In the genomic region with DNA sequence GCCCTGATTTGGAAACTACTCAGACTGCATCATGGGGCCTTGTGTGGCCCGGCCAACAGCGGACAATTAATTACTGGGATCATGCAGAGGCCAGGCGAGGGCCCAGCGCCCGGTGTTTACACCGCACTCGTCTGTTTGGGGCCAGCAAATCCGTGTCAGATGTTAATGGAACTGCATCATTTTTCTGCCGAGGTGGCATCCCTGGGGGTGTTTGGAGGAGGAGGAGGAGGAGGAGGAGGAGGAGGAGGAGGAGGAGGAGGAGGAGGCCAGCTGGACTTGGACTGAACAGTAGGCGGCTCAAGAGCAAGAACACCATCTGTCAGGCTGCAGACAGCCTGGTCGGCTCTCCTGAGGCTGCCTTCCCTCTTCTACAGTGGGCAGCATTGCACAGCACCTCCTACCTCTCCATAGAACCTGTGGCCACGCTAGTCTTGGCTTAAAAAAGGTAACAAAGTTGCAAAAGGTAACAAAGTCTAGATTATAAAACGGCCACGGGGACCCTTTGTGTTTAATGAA, we compare ENCODE assay signal across 9 mouse cellular contexts.
DNase-seq lines count a peak whose midpoint lies in the region; ATAC-seq lines count a peak whose summit lies in the region.
"Had no signal": no experiment of that assay in that cellular context is flagged by ENCODE, and none has a peak within 500 bp of the region (broad histone marks: within the 10 kb centered on the region; RNA-seq: fewer than 3 reads in every experiment).

No protein-coding gene starts in this region.

- no peak overlapping the region for H3K9ac ChIP-seq in heart, embryonic 12.5 days
- H3K9ac ChIP-seq in liver, embryonic 11.5 days (ENCODE audit: low read depth, low read length) = no peak overlapping the region
- H3K9ac ChIP-seq: liver, embryonic 14.5 days had no signal

- H3K36me3 ChIP-seq in heart, embryonic 12.5 days = peaks cover 19% of the 10 kb centered on the region
- no peaks in the 10 kb centered on the region for H3K36me3 ChIP-seq in liver, embryonic 11.5 days (ENCODE audit: control insufficient read depth, insufficient read depth, low read length)

- peaks cover 19% of the 10 kb centered on the region for H3K4me1 ChIP-seq in heart, embryonic 12.5 days (replicated peaks)
- H3K4me1 ChIP-seq in liver, embryonic 11.5 days (replicated peaks; ENCODE audit: control insufficient read depth, insufficient read depth, low read length) = peaks cover 9% of the 10 kb centered on the region; the same call in 1 of the 2 replicates

- H3K9me3 ChIP-seq in heart, embryonic 12.5 days (replicated peaks) = no peaks in the 10 kb centered on the region
- no peaks in the 10 kb centered on the region for H3K9me3 ChIP-seq in liver, embryonic 11.5 days (ENCODE audit: control insufficient read depth, low read length)

- no peak overlapping the region for H3K4me2 ChIP-seq in heart, embryonic 12.5 days
- H3K4me2 ChIP-seq in liver, embryonic 11.5 days = no peak overlapping the region

- no peak overlapping the region for H3K4me3 ChIP-seq in heart, embryonic 12.5 days
- H3K4me3 ChIP-seq in liver, embryonic 11.5 days (ENCODE audit: low read depth, low read length) = no peak overlapping the region

- H3K27me3 ChIP-seq in heart, embryonic 12.5 days (replicated peaks) = no peaks in the 10 kb centered on the region
- no peaks in the 10 kb centered on the region for H3K27me3 ChIP-seq in liver, embryonic 11.5 days (replicated peaks; ENCODE audit: control insufficient read depth, insufficient read depth, low read length)

- no peak overlapping the region for H3K27ac ChIP-seq in heart, embryonic 12.5 days (ENCODE audit: poor library complexity, severe bottlenecking)
- no peak overlapping the region for H3K27ac ChIP-seq in liver, embryonic 11.5 days (ENCODE audit: low read depth, low read length)
- H3K27ac ChIP-seq: liver, embryonic 14.5 days had no signal

- DNase-seq in heart, adult 18-20 months = peak; percentile 37 to 49
- peak; percentile 43 for DNase-seq in adipocyte (ENCODE audit: low spot score)
- DNase-seq in cerebellum, postnatal 10 days = peak; percentile 53 to 72
- DNase-seq in lung, postnatal 25 days (ENCODE audit: low spot score) = peak; percentile 32
- no peak for DNase-seq in liver, embryonic 11.5 days (ENCODE audit: low spot score)
- DNase-seq in thymus, postnatal 14 days = no peak
- no peak for DNase-seq in yolk sac, embryonic 10.5 days (ENCODE audit: low spot score)

- WGBS in heart, embryonic 12.5 days = 63% methylated on average over 14 of the region's 14 CpGs
- 59% methylated on average over 13 of the region's 14 CpGs for WGBS in liver, embryonic 11.5 days

- no peak for ATAC-seq in heart, embryonic 12.5 days (ENCODE audit: insufficient number of reproducible peaks, low FRiP score)
- ATAC-seq in liver, embryonic 11.5 days (replicated peaks; ENCODE audit: low FRiP score) = no peak

Comparison
In these comparisons a context has a peak if more than half of its experiments do, and no peak if none do; other contexts are left out.
1. DNase-seq: peak in heart, adult 18-20 months (2 of 2), adipocyte (single experiment), cerebellum, postnatal 10 days (2 of 2) and lung, postnatal 25 days (single experiment); none in liver, embryonic 11.5 days (single experiment), thymus, postnatal 14 days (single experiment) and yolk sac, embryonic 10.5 days (single experiment).